Mouse (Mus musculus): Measurements from ENCODE around the gene Hist1h3b.
A peak's percentile ranks its signal among the peaks of the same experiment; 100 is the strongest.
"Not testable (repeated sequence)": the region's sequence is repeated elsewhere in the genome, so short reads cannot be mapped to it uniquely, and the experiment has no call there.

The Hist1h3b gene

GRCm38 (mm10) chr13:23753314-23754078 is 1.4 kb downstream of the Hist1h3b start:
- no peak for DNase-seq (ENCODE audit: low read depth, low spot score)

GRCm38 (mm10) chr13:23755000-23755399 is 2.9 kb downstream of the Hist1h3b start:
- no peak for DNase-seq (ENCODE audit: low read depth, low spot score)

GRCm38 (mm10) chr13:23756790-23757189 is 4.7 kb downstream of the Hist1h3b start, which contains the start of gene Hist1h4b:
Gene Hist1h4b (plus strand): TSS chr13:23757013.
- DNase-seq (ENCODE audit: low read depth, low spot score): peak; percentile 97

GRCm38 (mm10) chr13:23757211-23757773 is 5.2 kb downstream of the Hist1h3b start:
- DNase-seq (ENCODE audit: low read depth, low spot score): peak; percentile 94

- DNase-seq (ENCODE audit: low read depth, low spot score): no peak
Measured at GRCm38 (mm10) chr13:23757921-23758320, 5.9 kb downstream of the Hist1h3b start.

GRCm38 (mm10) chr13:23759251-23759771 is 7.2 kb downstream of the Hist1h3b start:
- peak; percentile 64 for DNase-seq (ENCODE audit: low read depth, low spot score)

- DNase-seq (ENCODE audit: low read depth, low spot score): no peak
Measured at GRCm38 (mm10) chr13:23759916-23760239, 7.8 kb downstream of the Hist1h3b start.

- DNase-seq (ENCODE audit: low read depth, low spot score): peak; percentile 88
Measured at GRCm38 (mm10) chr13:23760240-23760971, 8.3 kb downstream of the Hist1h3b start.

- DNase-seq (ENCODE audit: low read depth, low spot score): peak; percentile 99
Measured at GRCm38 (mm10) chr13:23760972-23761864, 9.2 kb downstream of the Hist1h3b start, which contains the start of gene Hist1h4a. Gene Hist1h4a (minus strand): TSS chr13:23761230.

- peak; percentile 95 for DNase-seq (ENCODE audit: low read depth, low spot score)
Measured at GRCm38 (mm10) chr13:23761871-23762821, 10.1 kb downstream of the Hist1h3b start, which contains the start of gene Hist1h3a. Gene Hist1h3a (minus strand): TSS chr13:23762386.

GRCm38 (mm10) chr13:23763242-23763585 is 11.1 kb downstream of the Hist1h3b start:
- no peak for DNase-seq (ENCODE audit: low read depth, low spot score)

GRCm38 (mm10) chr13:23763586-23764323 is 11.7 kb downstream of the Hist1h3b start, which contains the start of gene Hist1h1a:
Gene Hist1h1a (plus strand): TSS chr13:23763666.
- DNase-seq (ENCODE audit: low read depth, low spot score): peak; percentile 95

GRCm38 (mm10) chr13:23764324-23765171 is 12.5 kb downstream of the Hist1h3b start:
- peak; percentile 75 for DNase-seq (ENCODE audit: low read depth, low spot score)

GRCm38 (mm10) chr13:23765172-23765513 is 13.1 kb downstream of the Hist1h3b start:
- no peak for DNase-seq (ENCODE audit: low read depth, low spot score)

GRCm38 (mm10) chr13:23766772-23767171 is 14.7 kb downstream of the Hist1h3b start:
- no peak for DNase-seq (ENCODE audit: low read depth, low spot score)

GRCm38 (mm10) chr13:23768834-23769397 is 16.8 kb downstream of the Hist1h3b start:
- DNase-seq (ENCODE audit: low read depth, low spot score): no peak

- not testable (repeated sequence) for DNase-seq (ENCODE audit: low read depth, low spot score)
Measured at GRCm38 (mm10) chr13:23769613-23770012, 17.5 kb downstream of the Hist1h3b start, which contains the start of gene Trim38. Gene Trim38 (plus strand): TSS chr13:23769913.
